Comparison of ENCODE assay signal across 8 mouse cellular contexts in genomic region chr11:72042631-72043030, GRCm38 (mm10). TPM values are rescaled to one million over a fixed set of nuclear protein-coding genes. Genes with fewer than 3 reads are reported as not detected.
DNase-seq lines count a peak whose midpoint lies in the region; ATAC-seq lines count a peak whose summit lies in the region.

No protein-coding gene starts in this region.

- H3K9ac ChIP-seq in forebrain, embryonic 13.5 days: peak overlapping the region; percentile 79
- peak overlapping the region; percentile 13; the same call in 1 of the 2 replicates for H3K9ac ChIP-seq in liver, embryonic 15.5 days

- H3K36me3 ChIP-seq in erythroblast, embryonic 14.5 days (ENCODE audit: control insufficient read depth): no peaks in the 10 kb centered on the region; the same call in 1 of the 2 replicates
- H3K36me3 ChIP-seq in forebrain, embryonic 13.5 days (ENCODE audit: poor library complexity, severe bottlenecking): peaks cover 35% of the 10 kb centered on the region
- H3K36me3 ChIP-seq in liver, embryonic 15.5 days (replicated peaks): peaks cover 6% of the 10 kb centered on the region; the same call in 1 of the 2 replicates

- peak; percentile 15 for DNase-seq in CD4-positive helper T cell, adult 2 months (ENCODE audit: low read depth, low spot score)
- no peak for DNase-seq in frontal cortex, adult 2 months (ENCODE audit: extremely low spot score in 1 of 2, low spot score in 1 of 2)
- no peak for DNase-seq in layer of hippocampus, adult 9-11 months
- no peak for DNase-seq in cerebellum, postnatal 4 days (ENCODE audit: low spot score in 2 of 2)

- peaks cover 15% of the 10 kb centered on the region for H3K4me1 ChIP-seq in erythroblast, embryonic 14.5 days (ENCODE audit: control insufficient read depth)
- peaks cover 63% of the 10 kb centered on the region for H3K4me1 ChIP-seq in forebrain, embryonic 13.5 days
- peaks cover 25% of the 10 kb centered on the region for H3K4me1 ChIP-seq in liver, embryonic 15.5 days (replicated peaks)

- H3K27ac ChIP-seq in forebrain, embryonic 13.5 days: no peak overlapping the region
- H3K27ac ChIP-seq in liver, embryonic 15.5 days (replicated peaks): no peak overlapping the region

- H3K4me2 ChIP-seq in forebrain, embryonic 13.5 days: peak overlapping the region; percentile 95
- peak overlapping the region; percentile 81 for H3K4me2 ChIP-seq in liver, embryonic 15.5 days

- 1% methylated on average over 14 of the region's 14 CpGs for WGBS in forebrain, embryonic 13.5 days
- 4% methylated on average over 14 of the region's 14 CpGs for WGBS in liver, embryonic 15.5 days (ENCODE audit: insufficient replicate concordance)

- H3K27me3 ChIP-seq in erythroblast, embryonic 14.5 days (ENCODE audit: control insufficient read depth): peaks cover 18% of the 10 kb centered on the region
- H3K27me3 ChIP-seq in forebrain, embryonic 13.5 days: no peaks in the 10 kb centered on the region
- H3K27me3 ChIP-seq in liver, embryonic 15.5 days: peaks cover 26% of the 10 kb centered on the region

- ATAC-seq in erythroblast, adult 5-6 weeks (replicated peaks; ENCODE audit: low FRiP score, poor library complexity, severe bottlenecking): no peak
- ATAC-seq in forebrain, embryonic 13.5 days: no peak; the same call in 1 of the 2 replicates
- ATAC-seq in liver, embryonic 15.5 days (ENCODE audit: insufficient read depth): 0 out of 2 replicates have a peak, but pooled peaks have one; percentile 29

- peak overlapping the region; percentile 62 for H3K4me3 ChIP-seq in erythroblast, embryonic 14.5 days (replicated peaks)
- peak overlapping the region; percentile 74 for H3K4me3 ChIP-seq in forebrain, embryonic 13.5 days
- H3K4me3 ChIP-seq in liver, embryonic 15.5 days (replicated peaks): peak overlapping the region; percentile 64

- H3K9me3 ChIP-seq in erythroblast, embryonic 14.5 days (ENCODE audit: control insufficient read depth, low read length): no peaks in the 10 kb centered on the region
- H3K9me3 ChIP-seq in forebrain, embryonic 13.5 days (replicated peaks): no peaks in the 10 kb centered on the region
- H3K9me3 ChIP-seq in liver, embryonic 15.5 days (replicated peaks): no peaks in the 10 kb centered on the region

RNA-seq across cellular contexts. Expression of gene Pimreg, which starts 0.8 kb away (rescaled TPM):
- 0.17 and 0.25 TPM in 2 replicates for polyA plus RNA-seq in erythroblast, embryonic 14.5 days (2012)
- 5.6 and 6.5 TPM in 2 replicates for total RNA-seq in erythroblast, adult 5-6 weeks (2015; ENCODE audit: low replicate concordance)
- 2.0 and 2.2 TPM in 2 replicates for total RNA-seq in erythroblast, adult 5-6 weeks (2017; ENCODE audit: low replicate concordance)
- 155 and 171 TPM in 2 replicates for polyA plus RNA-seq in forebrain, embryonic 13.5 days (2015; fragmentation: Nextera tagmentation; extraction: Ambion mirVana)
- polyA plus RNA-seq in liver, embryonic 15.5 days (2015; fragmentation: Nextera tagmentation; extraction: Ambion mirVana): 18.5 and 20.6 TPM in 2 replicates
- polyA plus RNA-seq in frontal cortex, adult 2 months (2012; rRNA removed): 0.60 and 0.78 TPM in 2 replicates

RNA-seq across cellular contexts. Expression of gene Aipl1, which starts 5.3 kb away (rescaled TPM):
- polyA plus RNA-seq in erythroblast, embryonic 14.5 days (2012): 0.02 TPM in 2 replicates
- 1.5 TPM in 1 of 2 replicates, not detected in the other for total RNA-seq in erythroblast, adult 5-6 weeks (2015; ENCODE audit: low replicate concordance)
- not detected in 2 replicates for total RNA-seq in erythroblast, adult 5-6 weeks (2017; ENCODE audit: low replicate concordance)
- 0.23 and 0.31 TPM in 2 replicates for polyA plus RNA-seq in forebrain, embryonic 13.5 days (2015; fragmentation: Nextera tagmentation; extraction: Ambion mirVana)
- 0.05 and 0.14 TPM in 2 replicates for polyA plus RNA-seq in liver, embryonic 15.5 days (2015; fragmentation: Nextera tagmentation; extraction: Ambion mirVana)
- 0.36 and 0.38 TPM in 2 replicates for polyA plus RNA-seq in frontal cortex, adult 2 months (2012; rRNA removed)

Comparison
In these comparisons a context has a peak if more than half of its experiments do, and no peak if none do; other contexts are left out.
1. RNA of gene Pimreg, which starts 0.8 kb away (polyA plus RNA-seq): 155 to 171 TPM in forebrain, embryonic 13.5 days and 18.5 to 20.6 TPM in liver, embryonic 15.5 days; 0.60 to 0.78 TPM in frontal cortex, adult 2 months and 0.17 to 0.25 TPM in erythroblast, embryonic 14.5 days; every median in the first group is over 10 times any median in the second.
2. Peak in every context shown above with its lines, with median percentiles within 50 percentile points of each other: H3K4me3 ChIP-seq.